Mouse (Mus musculus): Measurements from ENCODE around the gene Rps16.

DNA sequence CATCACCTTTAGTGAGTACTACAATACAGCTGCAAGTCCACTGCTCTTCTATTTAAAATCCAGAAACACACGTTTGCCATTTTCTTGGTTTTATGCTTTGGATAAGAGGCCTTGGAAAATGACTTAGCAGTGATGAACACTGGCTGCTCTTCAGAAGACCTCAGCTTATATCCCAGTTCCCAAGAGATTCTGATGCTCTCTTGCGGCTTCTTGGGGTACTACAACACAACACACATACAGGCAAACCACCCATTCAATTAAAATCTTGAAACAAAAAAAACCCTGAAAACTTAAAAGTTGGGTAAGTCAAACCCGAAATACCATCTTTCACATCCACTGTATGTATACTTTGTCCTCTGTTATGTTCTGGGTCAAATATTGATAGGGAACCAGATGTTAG, 47.5 kb downstream of the Rps16 start:
- TF ChIP-seq POLR2A (IDR thresholded peaks at IDR 0.05; ENCODE audit: insufficient read depth, low read depth, low read length) (no peak), CTCF (IDR thresholded peaks at IDR 0.05) (peak; percentile 71), EP300 (IDR thresholded peaks at IDR 0.05; ENCODE audit: insufficient read depth, low read depth, low read length) (no peak)

All from heart, adult 2 months (tissue).